Mouse (Mus musculus) embryonic fibroblast, embryonic 13.5 days (primary cell): Measurements from ENCODE around the gene Cebpb.

ENCODE experiments used
- CTCF ChIP-seq: IDR thresholded peaks from 2 replicates; pipeline ENCODE4 v1.5.1; 2011; ENCODE audit warnings: mild to moderate bottlenecking, control low read depth, low read length, moderate library complexity, borderline replicate concordance; ENCODE audit not compliant: insufficient read depth
- POLR2A ChIP-seq: IDR thresholded peaks from 2 replicates; pipeline ENCODE4 v1.6.1; 2011; ENCODE audit warnings: low read depth, mild to moderate bottlenecking, control low read depth, low read length, moderate library complexity

GRCm38 (mm10) chr2:167693540-167693939 is 4.8 kb downstream of the Cebpb start:
- TF ChIP-seq CTCF (no peak), POLR2A (peak; percentile 43; the same call in 1 of the 2 replicates)
